Mouse (Mus musculus) layer of hippocampus, adult 11-12 months (tissue): ENCODE data around the gene Mdfic.

Experiments used
- DNase-seq: peaks from one replicate; pipeline ENCODE4 v3.0.0; 2022; ENCODE audit warnings: low spot score

Gene Mdfic

DNA sequence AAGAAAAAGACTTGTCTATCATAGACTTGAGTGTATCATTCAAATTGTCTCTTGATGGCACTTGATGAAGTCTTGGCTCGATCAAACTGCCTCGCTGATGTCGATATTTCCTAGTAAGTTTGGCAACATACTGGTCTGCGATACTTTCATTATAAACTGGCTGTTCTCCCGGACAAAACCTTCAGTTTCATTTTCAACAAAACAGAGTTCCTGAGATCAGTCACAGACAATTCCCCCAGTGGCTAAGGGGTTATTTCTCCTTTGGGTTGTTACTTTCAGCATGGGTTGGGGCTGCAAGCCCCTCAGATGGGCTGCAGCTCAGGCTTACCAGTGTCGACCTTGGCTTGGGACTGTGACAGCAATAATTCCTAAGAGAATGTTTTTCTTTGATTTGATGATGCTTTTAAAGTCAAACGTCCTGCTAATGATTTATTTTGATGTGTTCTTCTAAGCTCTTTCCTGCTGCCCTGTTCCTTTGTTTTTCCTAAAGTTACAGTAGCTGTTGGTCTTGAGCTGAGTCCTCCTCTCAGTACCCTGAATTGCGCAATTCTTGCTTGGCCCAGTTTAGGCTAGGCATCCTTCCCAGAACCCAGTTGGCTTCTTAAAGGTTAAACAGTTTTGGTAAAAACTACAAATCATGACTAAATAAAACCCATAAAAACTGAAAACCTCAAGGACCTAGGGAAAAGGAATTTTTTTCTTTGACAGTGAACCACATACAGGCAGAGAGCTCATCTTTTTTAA lies 73.3 kb downstream of the Mdfic start:
- no peak for DNase-seq

DNA sequence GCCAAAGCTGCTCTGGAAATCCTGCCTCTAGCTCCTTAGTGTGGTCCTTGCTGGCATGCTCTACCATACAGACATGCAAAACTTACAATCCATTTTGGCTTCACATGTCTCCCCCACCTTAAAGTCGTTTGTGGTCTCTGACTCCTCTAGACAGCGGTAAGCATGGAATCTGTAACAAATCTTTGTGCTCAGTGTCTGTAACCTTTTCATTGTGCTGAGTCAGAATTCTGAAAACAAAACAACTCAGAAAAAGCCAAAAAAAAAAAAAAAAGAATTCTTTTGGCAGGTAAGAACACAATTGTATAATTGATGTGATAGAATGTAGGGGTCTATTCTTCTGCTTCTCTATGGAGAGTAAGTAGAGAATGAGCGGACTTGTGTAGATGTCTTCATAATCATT lies 74.3 kb downstream of the Mdfic start:
- no peak for DNase-seq

DNA sequence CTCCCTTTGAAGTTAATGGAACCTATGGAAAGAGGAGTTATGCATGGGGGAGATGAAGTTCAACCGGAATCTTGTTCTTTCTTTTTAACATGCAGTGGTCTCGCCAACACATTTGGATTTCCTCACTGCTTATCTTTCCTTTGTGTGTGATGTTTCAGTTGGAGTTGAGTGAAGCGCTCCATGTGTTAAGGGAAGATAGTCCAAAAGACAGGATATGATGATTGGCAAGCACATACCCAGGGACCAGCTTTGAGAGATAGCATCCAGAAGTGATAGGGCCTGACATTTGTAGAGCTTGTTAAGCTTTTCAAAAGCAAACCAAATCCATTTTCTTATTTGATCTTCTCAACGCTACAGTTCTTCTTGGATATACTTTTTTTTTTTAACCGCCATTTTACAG lies 86.9 kb downstream of the Mdfic start:
- DNase-seq: no peak

DNA sequence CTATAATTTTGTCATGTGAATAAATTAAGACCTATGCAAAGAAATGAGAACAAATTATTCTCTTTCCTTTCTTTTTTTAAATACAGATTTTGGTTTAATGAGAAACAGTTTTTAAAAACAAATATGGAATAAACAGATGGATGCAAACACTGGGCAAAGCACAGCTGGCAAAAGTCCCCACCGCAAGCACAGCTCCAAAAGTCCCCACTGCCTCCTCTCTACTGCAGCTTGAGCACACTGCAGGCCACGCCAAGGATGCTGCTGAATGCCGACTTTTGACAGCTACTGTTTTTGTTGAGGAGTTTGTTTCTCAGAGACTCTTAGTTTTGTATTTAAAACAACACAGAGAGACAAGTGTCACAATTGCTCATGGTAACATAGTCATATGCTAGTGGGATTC lies 104.8 kb downstream of the Mdfic start:
- no peak for DNase-seq

DNA sequence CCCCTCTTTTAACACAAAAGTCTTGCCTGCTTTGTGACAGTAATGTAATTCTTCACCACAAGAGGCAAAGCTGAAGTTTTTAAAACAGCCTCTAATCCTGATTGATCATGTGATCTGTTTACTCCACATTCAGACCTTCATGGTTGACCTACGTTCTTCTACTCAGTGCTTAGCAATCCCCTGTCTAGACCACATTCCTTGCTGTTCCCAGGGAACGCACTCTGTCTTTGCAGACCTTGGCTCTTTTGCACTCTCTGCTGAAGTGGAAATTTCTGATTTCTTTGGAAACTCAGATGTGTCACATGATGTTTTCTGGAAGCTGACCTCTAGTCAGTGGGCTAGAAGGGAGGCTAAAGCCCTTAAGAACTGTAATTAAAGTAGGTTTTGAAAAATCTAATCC lies 109.4 kb downstream of the Mdfic start:
- no peak for DNase-seq

DNA sequence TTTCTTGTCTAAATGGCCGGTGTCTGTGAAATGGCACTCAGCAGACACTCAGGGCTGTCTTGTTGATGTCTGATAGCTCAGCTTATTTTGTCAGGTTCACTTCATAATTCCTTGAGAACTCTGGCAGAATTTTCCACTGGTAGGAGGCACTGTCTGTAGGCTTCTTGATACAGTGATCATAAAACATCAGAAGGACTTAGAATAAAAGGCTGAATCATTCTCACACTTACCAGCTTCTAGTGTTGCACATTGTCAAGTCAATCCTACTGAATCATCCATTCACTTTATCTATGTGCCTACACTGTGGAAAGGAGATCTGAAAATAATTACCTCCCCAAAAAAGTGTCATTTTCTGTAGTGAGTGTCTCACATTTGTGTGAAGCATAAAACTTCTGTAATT lies 110.2 kb downstream of the Mdfic start:
- no peak for DNase-seq

DNA sequence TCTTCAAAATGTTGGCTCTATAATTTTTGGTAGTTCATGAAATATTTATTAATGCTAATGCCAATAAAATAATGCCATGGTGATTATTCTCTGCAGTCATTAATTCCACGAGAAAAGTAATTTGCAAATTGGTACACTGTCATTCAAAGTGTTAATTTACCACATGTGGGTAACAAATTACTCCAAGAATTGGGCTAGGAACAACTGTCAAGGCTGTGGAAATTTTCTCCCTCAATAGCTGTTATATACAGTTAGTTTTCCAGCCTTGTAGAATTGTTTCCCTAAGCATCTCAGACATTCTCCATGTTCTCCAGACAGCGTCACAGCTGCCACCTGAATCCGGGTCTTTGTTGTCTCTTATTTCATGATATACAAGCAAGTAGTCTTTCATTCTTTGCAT lies 117.2 kb downstream of the Mdfic start:
- no peak for DNase-seq

DNA sequence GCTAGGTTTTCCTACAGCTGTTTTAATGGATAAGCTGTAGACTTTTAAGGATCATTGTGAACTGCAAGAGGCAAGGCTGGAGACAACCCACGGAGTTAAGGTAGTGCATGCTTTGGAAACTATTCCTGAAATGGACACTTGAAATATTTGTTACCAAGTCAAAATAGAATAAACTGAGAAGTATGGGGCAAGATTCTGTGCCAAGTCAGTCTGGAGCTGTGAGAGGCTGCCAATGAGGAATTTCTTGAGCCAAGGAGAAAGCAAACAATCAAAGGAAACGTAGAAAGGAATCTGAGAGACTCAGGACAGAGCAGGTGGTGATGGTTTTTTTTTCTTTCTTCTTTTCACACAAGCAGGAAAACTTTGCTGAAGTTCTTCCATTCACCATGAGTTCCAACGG lies 119.4 kb downstream of the Mdfic start:
- no peak for DNase-seq

DNA sequence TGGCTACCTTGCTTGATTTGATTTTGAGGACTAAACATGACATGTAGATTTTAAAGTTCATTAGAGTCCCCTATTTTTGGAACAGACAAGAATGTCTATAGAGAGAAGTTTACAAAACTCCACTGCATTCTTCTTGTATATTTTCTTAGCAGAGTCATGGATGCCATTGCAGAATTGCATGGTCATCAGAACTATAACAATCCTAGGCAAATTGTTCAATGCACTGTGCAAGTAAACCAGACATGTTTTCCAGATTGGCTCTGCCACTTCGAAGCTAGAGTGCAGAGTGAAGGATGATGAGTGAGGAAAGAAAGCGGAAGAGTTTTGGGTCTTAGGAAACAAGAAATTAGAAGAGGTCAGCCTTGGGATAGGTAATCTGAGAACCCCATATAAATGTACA lies 120.0 kb downstream of the Mdfic start:
- DNase-seq: no peak

DNA sequence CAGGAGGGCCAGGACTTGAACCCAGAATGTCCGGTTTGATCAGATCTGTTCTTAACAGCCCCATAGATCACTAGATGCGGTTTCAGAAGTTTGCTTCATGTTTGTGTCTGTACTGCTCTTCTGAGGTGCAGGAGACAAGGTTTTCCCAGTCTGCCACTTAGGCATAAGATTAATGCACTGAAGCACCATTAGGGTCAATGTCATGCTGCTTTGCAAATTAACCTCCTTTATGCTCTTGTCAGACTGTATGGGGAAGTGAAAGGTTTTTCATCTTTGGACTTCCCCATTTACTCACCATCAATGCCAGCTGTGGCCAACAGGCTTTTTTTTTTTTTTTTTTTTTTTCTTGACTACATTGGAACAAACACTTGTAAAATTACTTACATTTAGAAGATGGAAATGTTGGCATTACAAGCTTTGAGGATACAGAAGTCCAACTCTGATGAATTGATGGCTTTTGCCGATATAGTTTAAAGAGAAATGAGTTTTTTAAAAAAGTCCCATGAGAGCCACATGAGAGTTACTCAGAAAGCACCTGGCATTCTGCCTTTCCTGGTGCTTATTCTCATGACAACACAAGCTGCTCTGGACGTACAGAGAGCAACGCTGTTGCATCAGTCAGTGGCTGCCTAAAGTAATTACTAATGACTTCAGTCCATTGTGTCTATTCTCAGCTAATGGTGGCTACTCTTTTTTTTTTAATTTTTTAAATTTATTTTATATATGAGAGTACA lies 121.2 kb downstream of the Mdfic start:
- no peak for DNase-seq

DNA sequence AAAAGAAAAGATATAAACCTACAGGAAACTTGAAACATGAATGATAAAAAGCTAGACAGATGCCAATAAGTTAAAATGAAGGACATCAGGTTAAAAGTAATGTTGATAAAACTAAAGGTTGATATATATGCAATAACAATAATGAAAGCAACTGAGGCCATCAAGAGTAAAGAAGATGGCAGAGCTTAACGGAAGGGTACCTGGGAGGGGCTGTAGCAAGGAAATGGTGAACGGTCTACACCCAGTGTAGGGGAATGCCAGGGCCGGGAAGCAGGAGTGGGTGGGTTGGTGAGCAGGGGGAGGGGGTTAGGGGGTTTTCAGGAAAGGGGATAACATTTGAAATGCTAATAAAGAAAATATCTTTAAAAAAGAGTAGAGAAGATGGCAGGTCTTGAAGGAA lies 122.8 kb downstream of the Mdfic start:
- DNase-seq: no peak

DNA sequence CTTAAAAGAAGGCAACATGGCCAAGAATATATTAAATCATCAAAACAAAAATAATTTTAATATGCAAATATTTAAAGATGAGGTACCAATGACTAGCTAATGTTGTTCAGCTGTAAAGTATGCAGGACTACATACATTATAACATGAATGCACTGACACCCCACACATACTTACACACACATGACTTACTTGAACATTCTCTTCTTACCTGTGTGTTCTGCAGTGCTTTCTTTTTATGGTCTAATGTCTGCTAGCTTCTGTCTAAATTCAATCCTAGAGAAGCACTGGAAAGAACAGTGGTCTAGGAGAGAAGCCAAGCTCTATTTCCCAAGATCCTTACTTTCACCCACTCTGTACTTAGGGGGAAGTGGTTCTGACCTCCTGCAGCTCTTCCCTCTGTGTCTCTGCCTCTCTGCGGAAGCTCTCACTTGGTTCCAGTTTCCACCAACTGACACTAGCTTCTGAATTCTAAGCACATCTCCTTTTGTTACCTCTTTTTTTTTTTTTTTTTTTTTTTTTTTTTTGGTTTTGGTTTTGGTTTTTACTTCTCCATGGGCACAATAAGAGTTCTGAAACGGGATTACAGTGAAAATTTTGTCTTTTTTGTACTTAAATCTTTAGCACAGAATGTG lies 125.4 kb downstream of the Mdfic start:
- no peak for DNase-seq
